ENCODE assay signal across 40 mouse cellular contexts in genomic region chr1:92618360-92618759, GRCm38 (mm10). TPM values are rescaled to one million over a fixed set of nuclear protein-coding genes. Genes with fewer than 3 reads are reported as not detected.
DNase-seq lines count a peak whose midpoint lies in the region; ATAC-seq lines count a peak whose summit lies in the region.
"Had no signal": no experiment of that assay in that cellular context is flagged by ENCODE, and none has a peak within 500 bp of the region (broad histone marks: within the 10 kb centered on the region; RNA-seq: fewer than 3 reads in every experiment).

No protein-coding gene starts in this region.

- no peaks in the 10 kb centered on the region for H3K9me3 ChIP-seq in intestine, embryonic 14.5 days (ENCODE audit: control insufficient read depth, low read length)
- no peaks in the 10 kb centered on the region for H3K9me3 ChIP-seq in intestine, embryonic 16.5 days (ENCODE audit: control insufficient read depth, low read length)
- H3K9me3 ChIP-seq in liver, embryonic 11.5 days (ENCODE audit: control insufficient read depth, low read length), result no peaks in the 10 kb centered on the region
- H3K9me3 ChIP-seq in midbrain, embryonic 11.5 days (ENCODE audit: control insufficient read depth, low read length), result no peaks in the 10 kb centered on the region
- H3K9me3 ChIP-seq: embryonic facial prominence, embryonic 13.5 days; forebrain, embryonic 10.5 days; forebrain, embryonic 15.5 days; G1E; limb, embryonic 13.5 days; liver, embryonic 12.5 days; midbrain, embryonic 13.5 days; neural tube, embryonic 15.5 days had no signal

- no peak overlapping the region for H3K9ac ChIP-seq in intestine, embryonic 14.5 days (ENCODE audit: low read length)
- H3K9ac ChIP-seq in intestine, embryonic 16.5 days (ENCODE audit: low read depth, low read length), result no peak overlapping the region
- H3K9ac ChIP-seq in liver, embryonic 11.5 days (ENCODE audit: low read depth, low read length), result no peak overlapping the region
- no peak overlapping the region for H3K9ac ChIP-seq in midbrain, embryonic 11.5 days (ENCODE audit: low read length)
- H3K9ac ChIP-seq: embryonic facial prominence, embryonic 13.5 days; forebrain, embryonic 15.5 days; hindbrain, embryonic 14.5 days; limb, embryonic 13.5 days; liver, embryonic 12.5 days; liver, postnatal 0 days; midbrain, embryonic 13.5 days; neural tube, embryonic 15.5 days had no signal

- no peak overlapping the region for H3K4me2 ChIP-seq in intestine, embryonic 14.5 days (ENCODE audit: low read length)
- H3K4me2 ChIP-seq in intestine, embryonic 16.5 days (ENCODE audit: low read depth, low read length), result no peak overlapping the region
- no peak overlapping the region for H3K4me2 ChIP-seq in liver, embryonic 11.5 days
- no peak overlapping the region for H3K4me2 ChIP-seq in midbrain, embryonic 11.5 days
- H3K4me2 ChIP-seq: embryonic facial prominence, embryonic 13.5 days; forebrain, embryonic 15.5 days; heart, embryonic 11.5 days; hindbrain, embryonic 14.5 days; limb, embryonic 13.5 days; liver, embryonic 12.5 days; midbrain, embryonic 13.5 days; neural tube, embryonic 15.5 days had no signal

- H3K4me1 ChIP-seq in intestine, embryonic 14.5 days (replicated peaks; ENCODE audit: control insufficient read depth, insufficient read depth, low read length), result no peaks in the 10 kb centered on the region
- no peaks in the 10 kb centered on the region for H3K4me1 ChIP-seq in intestine, embryonic 16.5 days (ENCODE audit: control insufficient read depth, insufficient read depth, low read length)
- no peaks in the 10 kb centered on the region for H3K4me1 ChIP-seq in liver, embryonic 11.5 days (replicated peaks; ENCODE audit: control insufficient read depth, insufficient read depth, low read length)
- H3K4me1 ChIP-seq in midbrain, embryonic 11.5 days (ENCODE audit: control insufficient read depth, insufficient read depth, low read length), result no peaks in the 10 kb centered on the region
- H3K4me1 ChIP-seq: embryonic facial prominence, embryonic 13.5 days; forebrain, embryonic 10.5 days; limb, embryonic 13.5 days; liver, embryonic 12.5 days; neural tube, embryonic 15.5 days had no signal

- no peak overlapping the region for H3K4me3 ChIP-seq in intestine, embryonic 14.5 days (ENCODE audit: low read depth, low read length)
- H3K4me3 ChIP-seq in intestine, embryonic 16.5 days (ENCODE audit: low read length), result no peak overlapping the region
- H3K4me3 ChIP-seq in liver, embryonic 11.5 days (ENCODE audit: low read depth, low read length), result no peak overlapping the region
- no peak overlapping the region for H3K4me3 ChIP-seq in midbrain, embryonic 11.5 days (ENCODE audit: low read depth, low read length)
- H3K4me3 ChIP-seq: embryonic facial prominence, embryonic 13.5 days; forebrain, embryonic 10.5 days; forebrain, embryonic 15.5 days; layer of hippocampus, adult 2 months; limb, embryonic 13.5 days; liver, embryonic 12.5 days; midbrain, embryonic 13.5 days; neural tube, embryonic 15.5 days had no signal

- 62% methylated on average over 4 of the region's 4 CpGs for WGBS in intestine, embryonic 14.5 days
- whole genome bisulfite sequencing in intestine, embryonic 16.5 days, result 53% methylated on average over 4 of the region's 4 CpGs
- WGBS in liver, embryonic 11.5 days, result 69% methylated on average over 4 of the region's 4 CpGs
- 57% methylated on average over 4 of the region's 4 CpGs for WGBS in midbrain, embryonic 11.5 days

- ATAC-seq in intestine, embryonic 14.5 days (replicated peaks; ENCODE audit: low FRiP score, low TSS enrichment, low read depth), result no peak
- no peak for ATAC-seq in intestine, embryonic 16.5 days
- no peak for ATAC-seq in liver, embryonic 11.5 days (replicated peaks; ENCODE audit: low FRiP score)
- no peak for ATAC-seq in midbrain, embryonic 11.5 days (ENCODE audit: low FRiP score)
- ATAC-seq: forebrain, embryonic 15.5 days; liver, embryonic 12.5 days; liver, postnatal 0 days; midbrain, embryonic 13.5 days had no signal

- H3K27me3 ChIP-seq in intestine, embryonic 14.5 days (replicated peaks; ENCODE audit: control insufficient read depth, insufficient read depth, low read length), result no peaks in the 10 kb centered on the region
- H3K27me3 ChIP-seq in intestine, embryonic 16.5 days (replicated peaks; ENCODE audit: control insufficient read depth, insufficient read depth, low read length), result no peaks in the 10 kb centered on the region
- H3K27me3 ChIP-seq in liver, embryonic 11.5 days (replicated peaks; ENCODE audit: control insufficient read depth, insufficient read depth, low read length), result no peaks in the 10 kb centered on the region
- H3K27me3 ChIP-seq in midbrain, embryonic 11.5 days (ENCODE audit: control insufficient read depth, insufficient read depth, low read length), result no peaks in the 10 kb centered on the region
- H3K27me3 ChIP-seq: forebrain, embryonic 15.5 days; limb, embryonic 13.5 days; midbrain, embryonic 13.5 days; neural tube, embryonic 15.5 days had no signal

- DNase-seq in intestine, embryonic 14.5 days (ENCODE audit: low spot score), result peak; percentile 9
- peak; percentile 60 for DNase-seq in ovary, postnatal 36 days (ENCODE audit: low spot score)
- no peak for DNase-seq in ovary, postnatal 14 days (ENCODE audit: low spot score)
- peak; percentile 89 to 93 for DNase-seq in adrenal gland, postnatal 36 days
- DNase-seq in liver, embryonic 11.5 days (ENCODE audit: low spot score), result no peak
- no peak for DNase-seq in midbrain, embryonic 11.5 days (ENCODE audit: low spot score, missing footprints)
- DNase-seq: cerebellum, adult 18-20 months; gastrocnemius, postnatal 25 days; heart, postnatal 36 days; kidney, adult 2 months; liver, postnatal 0 days; lung, postnatal 36 days; thymus, adult 2 months; thymus, postnatal 36 days had no signal

- H3K36me3 ChIP-seq in intestine, embryonic 14.5 days (ENCODE audit: control insufficient read depth, insufficient read depth, low read length), result no peaks in the 10 kb centered on the region
- H3K36me3 ChIP-seq in intestine, embryonic 16.5 days (ENCODE audit: control insufficient read depth, insufficient read depth, low read length), result no peaks in the 10 kb centered on the region
- no peaks in the 10 kb centered on the region for H3K36me3 ChIP-seq in liver, embryonic 11.5 days (ENCODE audit: control insufficient read depth, insufficient read depth, low read length)
- H3K36me3 ChIP-seq in midbrain, embryonic 11.5 days (ENCODE audit: control insufficient read depth, insufficient read depth, low read length), result no peaks in the 10 kb centered on the region
- H3K36me3 ChIP-seq: embryonic facial prominence, embryonic 13.5 days; forebrain, embryonic 10.5 days; forebrain, embryonic 15.5 days; G1E; limb, embryonic 13.5 days; liver, embryonic 12.5 days; midbrain, embryonic 13.5 days; neural tube, embryonic 15.5 days had no signal

- H3K27ac ChIP-seq in intestine, embryonic 14.5 days (ENCODE audit: low read depth), result no peak overlapping the region
- no peak overlapping the region for H3K27ac ChIP-seq in intestine, embryonic 16.5 days (ENCODE audit: low read length)
- no peak overlapping the region for H3K27ac ChIP-seq in liver, embryonic 11.5 days (ENCODE audit: low read depth, low read length)
- H3K27ac ChIP-seq in midbrain, embryonic 11.5 days (ENCODE audit: low read depth, low read length), result no peak overlapping the region
- H3K27ac ChIP-seq: embryonic facial prominence, embryonic 13.5 days; forebrain, embryonic 10.5 days; forebrain, embryonic 15.5 days; hindbrain, embryonic 14.5 days; kidney, postnatal 0 days; layer of hippocampus, adult 2 months; limb, embryonic 13.5 days; liver, embryonic 12.5 days; midbrain, embryonic 13.5 days; neural tube, embryonic 15.5 days had no signal

RNA-seq across cellular contexts. Expression of gene Olfr12, which starts 0.8 kb away (rescaled TPM):
- not detected in 2 replicates for polyA plus RNA-seq in intestine, embryonic 14.5 days (2014; fragmentation: Nextera tagmentation; extraction: Ambion mirVana)
- polyA plus RNA-seq in intestine, embryonic 16.5 days (2015; fragmentation: Nextera tagmentation; extraction: Ambion mirVana), result not detected in 2 replicates
- total RNA-seq in adrenal gland, postnatal 36 days (2021), result not detected
- not detected in 2 replicates for polyA plus RNA-seq in liver, embryonic 11.5 days (2014; fragmentation: Nextera tagmentation; extraction: Ambion mirVana)
- 0.05 and 0.12 TPM in 2 replicates for polyA plus RNA-seq in midbrain, embryonic 11.5 days (2014; fragmentation: Nextera tagmentation; extraction: Ambion mirVana)
- total RNA-seq: common myeloid progenitor, adult 5-6 weeks; gastrocnemius, adult 18-20 months; gastrocnemius, postnatal 25 days; heart, postnatal 36 days; left cerebral cortex, adult 8-10 months; left cerebral cortex, postnatal 36 days; megakaryocyte, adult 5-6 weeks; monocyte, adult 5-6 weeks had no signal
- polyA plus RNA-seq: brain, embryonic 14.5 days; embryonic facial prominence, embryonic 13.5 days; forebrain, embryonic 10.5 days; forebrain, embryonic 15.5 days; G1E; heart, embryonic 11.5 days; heart, embryonic 16.5 days; hindbrain, embryonic 14.5 days; kidney, adult 2 months; kidney, postnatal 0 days; limb, embryonic 13.5 days; liver, embryonic 12.5 days; liver, postnatal 0 days; lung, embryonic 16.5 days; neural tube, embryonic 15.5 days; small intestine, adult 2 months; stomach, embryonic 16.5 days had no signal

RNA-seq across cellular contexts. Expression of gene Olfr1410, which starts 12.8 kb away (rescaled TPM):
- polyA plus RNA-seq in intestine, embryonic 14.5 days (2014; fragmentation: Nextera tagmentation; extraction: Ambion mirVana), result not detected in 2 replicates
- not detected in 2 replicates for polyA plus RNA-seq in intestine, embryonic 16.5 days (2015; fragmentation: Nextera tagmentation; extraction: Ambion mirVana)
- total RNA-seq in adrenal gland, postnatal 36 days (2021), result not detected
- polyA plus RNA-seq in liver, embryonic 11.5 days (2014; fragmentation: Nextera tagmentation; extraction: Ambion mirVana), result not detected in 2 replicates
- polyA plus RNA-seq in midbrain, embryonic 11.5 days (2014; fragmentation: Nextera tagmentation; extraction: Ambion mirVana), result not detected in 2 replicates
- total RNA-seq: common myeloid progenitor, adult 5-6 weeks; gastrocnemius, adult 18-20 months; gastrocnemius, postnatal 25 days; heart, postnatal 36 days; layer of hippocampus, adult 2 months; layer of hippocampus, postnatal 25 days; left cerebral cortex, adult 8-10 months; left cerebral cortex, postnatal 36 days; megakaryocyte, adult 5-6 weeks; monocyte, adult 5-6 weeks had no signal
- polyA plus RNA-seq: brain, embryonic 14.5 days; embryonic facial prominence, embryonic 13.5 days; forebrain, embryonic 10.5 days; forebrain, embryonic 15.5 days; frontal cortex, adult 2 months; G1E; heart, embryonic 11.5 days; heart, embryonic 16.5 days; hindbrain, embryonic 14.5 days; kidney, adult 2 months; kidney, postnatal 0 days; limb, embryonic 13.5 days; liver, embryonic 12.5 days; liver, postnatal 0 days; lung, embryonic 16.5 days; midbrain, embryonic 13.5 days; neural tube, embryonic 15.5 days; small intestine, adult 2 months; stomach, embryonic 16.5 days had no signal

RNA-seq across cellular contexts. Expression of gene Cops9, which starts 23.4 kb away (rescaled TPM):
- polyA plus RNA-seq in intestine, embryonic 14.5 days (2014; fragmentation: Nextera tagmentation; extraction: Ambion mirVana), result 424 and 467 TPM in 2 replicates
- 371 and 387 TPM in 2 replicates for polyA plus RNA-seq in intestine, embryonic 16.5 days (2015; fragmentation: Nextera tagmentation; extraction: Ambion mirVana)
- 100 to 1,000 TPM; 332 to 335 TPM for total RNA-seq in adrenal gland, postnatal 36 days (2021)
- 320 and 354 TPM in 2 replicates for polyA plus RNA-seq in liver, embryonic 11.5 days (2014; fragmentation: Nextera tagmentation; extraction: Ambion mirVana)
- 354 and 411 TPM in 2 replicates for polyA plus RNA-seq in midbrain, embryonic 11.5 days (2014; fragmentation: Nextera tagmentation; extraction: Ambion mirVana)

RNA-seq across cellular contexts. Expression of gene Olfr1411, which starts 24.1 kb away (rescaled TPM):
- not detected in 2 replicates for polyA plus RNA-seq in intestine, embryonic 14.5 days (2014; fragmentation: Nextera tagmentation; extraction: Ambion mirVana)
- polyA plus RNA-seq in intestine, embryonic 16.5 days (2015; fragmentation: Nextera tagmentation; extraction: Ambion mirVana), result not detected in 2 replicates
- total RNA-seq in adrenal gland, postnatal 36 days (2021), result not detected
- polyA plus RNA-seq in liver, embryonic 11.5 days (2014; fragmentation: Nextera tagmentation; extraction: Ambion mirVana), result not detected in 2 replicates
- polyA plus RNA-seq in midbrain, embryonic 11.5 days (2014; fragmentation: Nextera tagmentation; extraction: Ambion mirVana), result not detected in 2 replicates
- total RNA-seq: common myeloid progenitor, adult 5-6 weeks; G1E; gastrocnemius, adult 18-20 months; gastrocnemius, postnatal 25 days; heart, postnatal 36 days; layer of hippocampus, adult 2 months; layer of hippocampus, postnatal 25 days; left cerebral cortex, adult 8-10 months; left cerebral cortex, postnatal 36 days; megakaryocyte, adult 5-6 weeks; monocyte, adult 5-6 weeks had no signal
- polyA plus RNA-seq: brain, embryonic 14.5 days; embryonic facial prominence, embryonic 13.5 days; forebrain, embryonic 10.5 days; forebrain, embryonic 15.5 days; frontal cortex, adult 2 months; G1E; heart, embryonic 11.5 days; heart, embryonic 16.5 days; hindbrain, embryonic 14.5 days; kidney, adult 2 months; kidney, postnatal 0 days; limb, embryonic 13.5 days; liver, embryonic 12.5 days; liver, postnatal 0 days; lung, embryonic 16.5 days; midbrain, embryonic 13.5 days; neural tube, embryonic 15.5 days; small intestine, adult 2 months; stomach, embryonic 16.5 days had no signal

RNA-seq across cellular contexts. Expression of gene Otos, which starts 30.3 kb away (rescaled TPM):
- polyA plus RNA-seq in intestine, embryonic 14.5 days (2014; fragmentation: Nextera tagmentation; extraction: Ambion mirVana), result 0.09 TPM in 1 of 2 replicates, not detected in the other
- polyA plus RNA-seq in intestine, embryonic 16.5 days (2015; fragmentation: Nextera tagmentation; extraction: Ambion mirVana), result 0.31 TPM in 1 of 2 replicates, not detected in the other
- total RNA-seq in adrenal gland, postnatal 36 days (2021), result not detected
- not detected in 2 replicates for polyA plus RNA-seq in liver, embryonic 11.5 days (2014; fragmentation: Nextera tagmentation; extraction: Ambion mirVana)
- 0.08 TPM in 1 of 2 replicates, not detected in the other for polyA plus RNA-seq in midbrain, embryonic 11.5 days (2014; fragmentation: Nextera tagmentation; extraction: Ambion mirVana)
- total RNA-seq: gastrocnemius, adult 18-20 months; gastrocnemius, postnatal 25 days; heart, postnatal 36 days; left cerebral cortex, postnatal 36 days; monocyte, adult 5-6 weeks had no signal
- polyA plus RNA-seq: embryonic facial prominence, embryonic 13.5 days; forebrain, embryonic 15.5 days; G1E; heart, embryonic 11.5 days; hindbrain, embryonic 14.5 days; limb, embryonic 13.5 days; lung, embryonic 16.5 days had no signal

Comparison
In these comparisons a context has a peak if more than half of its experiments do, and no peak if none do; other contexts are left out.
1. DNase-seq: peak in intestine, embryonic 14.5 days (single experiment), ovary, postnatal 36 days (single experiment) and adrenal gland, postnatal 36 days (2 of 2); none in ovary, postnatal 14 days (single experiment), liver, embryonic 11.5 days (single experiment) and midbrain, embryonic 11.5 days (single experiment).